Mouse (Mus musculus): ENCODE results near the gene Olfr1252. TPM values are rescaled to one million over a fixed set of nuclear protein-coding genes. Genes with fewer than 3 reads are reported as not detected.

Gene Olfr1252
- total and polyA plus RNA-seq, 3 experiments = not detected

Other genes with a start within 250 kb of the Olfr1252 start
- gene Olfr1241, start 237.9 kb downstream of the Olfr1252 start, total RNA-seq (2012; rRNA removed) = not detected in 2 replicates
- gene Olfr1241, start 237.9 kb downstream of the Olfr1252 start, polyA plus RNA-seq (2012; ENCODE audit: insufficient read depth in 1 of 2, insufficient read length in 2 of 2, low read depth in 1 of 2, low replicate concordance in 2 of 2, missing spikeins in 1 of 2) = not detected
- not detected in 2 replicates for gene Olfr1242, start 226.7 kb downstream of the Olfr1252 start, total RNA-seq (2012; rRNA removed)
- not detected for gene Olfr1242, start 226.7 kb downstream of the Olfr1252 start, polyA plus RNA-seq (2012; ENCODE audit: insufficient read depth in 1 of 2, insufficient read length in 2 of 2, low read depth in 1 of 2, low replicate concordance in 2 of 2, missing spikeins in 1 of 2)
- not detected in 2 replicates for gene Olfr1243, start 193.5 kb downstream of the Olfr1252 start, total RNA-seq (2012; rRNA removed)
- gene Olfr1243, start 193.5 kb downstream of the Olfr1252 start, polyA plus RNA-seq (2012; ENCODE audit: insufficient read depth in 1 of 2, insufficient read length in 2 of 2, low read depth in 1 of 2, low replicate concordance in 2 of 2, missing spikeins in 1 of 2) = not detected
- not detected in 2 replicates for gene Olfr1245, start 146.6 kb downstream of the Olfr1252 start, total RNA-seq (2012; rRNA removed)
- gene Olfr1245, start 146.6 kb downstream of the Olfr1252 start, polyA plus RNA-seq (2012; ENCODE audit: insufficient read depth in 1 of 2, insufficient read length in 2 of 2, low read depth in 1 of 2, low replicate concordance in 2 of 2, missing spikeins in 1 of 2) = not detected
- gene Olfr1246, start 131.9 kb downstream of the Olfr1252 start, total RNA-seq (2012; rRNA removed) = not detected in 2 replicates
- not detected for gene Olfr1246, start 131.9 kb downstream of the Olfr1252 start, polyA plus RNA-seq (2012; ENCODE audit: insufficient read depth in 1 of 2, insufficient read length in 2 of 2, low read depth in 1 of 2, low replicate concordance in 2 of 2, missing spikeins in 1 of 2)
- not detected in 2 replicates for gene Olfr1247, start 110.9 kb downstream of the Olfr1252 start, total RNA-seq (2012; rRNA removed)
- gene Olfr1247, start 110.9 kb downstream of the Olfr1252 start, polyA plus RNA-seq (2012; ENCODE audit: insufficient read depth in 1 of 2, insufficient read length in 2 of 2, low read depth in 1 of 2, low replicate concordance in 2 of 2, missing spikeins in 1 of 2) = not detected
- gene Olfr1248, start 106.8 kb downstream of the Olfr1252 start, total RNA-seq (2012; rRNA removed) = not detected in 2 replicates
- not detected for gene Olfr1248, start 106.8 kb downstream of the Olfr1252 start, polyA plus RNA-seq (2012; ENCODE audit: insufficient read depth in 1 of 2, insufficient read length in 2 of 2, low read depth in 1 of 2, low replicate concordance in 2 of 2, missing spikeins in 1 of 2)
- gene Olfr1249, start 90.0 kb downstream of the Olfr1252 start, total RNA-seq (2012; rRNA removed) = not detected in 2 replicates
- gene Olfr1249, start 90.0 kb downstream of the Olfr1252 start, polyA plus RNA-seq (2012; ENCODE audit: insufficient read depth in 1 of 2, insufficient read length in 2 of 2, low read depth in 1 of 2, low replicate concordance in 2 of 2, missing spikeins in 1 of 2) = not detected
- not detected in 2 replicates for gene Olfr1250, start 63.5 kb downstream of the Olfr1252 start, total RNA-seq (2012; rRNA removed)
- not detected for gene Olfr1250, start 63.5 kb downstream of the Olfr1252 start, polyA plus RNA-seq (2012; ENCODE audit: insufficient read depth in 1 of 2, insufficient read length in 2 of 2, low read depth in 1 of 2, low replicate concordance in 2 of 2, missing spikeins in 1 of 2)
- not detected in 2 replicates for gene Olfr1251, start 53.1 kb downstream of the Olfr1252 start, total RNA-seq (2012; rRNA removed)
- gene Olfr1251, start 53.1 kb downstream of the Olfr1252 start, polyA plus RNA-seq (2012; ENCODE audit: insufficient read depth in 1 of 2, insufficient read length in 2 of 2, low read depth in 1 of 2, low replicate concordance in 2 of 2, missing spikeins in 1 of 2) = not detected
- gene Olfr1253, start 32.1 kb upstream of the Olfr1252 start, total RNA-seq (2012; rRNA removed) = not detected in 2 replicates
- gene Olfr1253, start 32.1 kb upstream of the Olfr1252 start, polyA plus RNA-seq (2012; ENCODE audit: insufficient read depth in 1 of 2, insufficient read length in 2 of 2, low read depth in 1 of 2, low replicate concordance in 2 of 2, missing spikeins in 1 of 2) = not detected
- not detected in 2 replicates for gene Olfr1254, start 68.6 kb upstream of the Olfr1252 start, total RNA-seq (2012; rRNA removed)
- gene Olfr1254, start 68.6 kb upstream of the Olfr1252 start, polyA plus RNA-seq (2012; ENCODE audit: insufficient read depth in 1 of 2, insufficient read length in 2 of 2, low read depth in 1 of 2, low replicate concordance in 2 of 2, missing spikeins in 1 of 2) = not detected
- gene Olfr1255, start 87.0 kb upstream of the Olfr1252 start, total RNA-seq (2012; rRNA removed) = not detected in 2 replicates
- not detected for gene Olfr1255, start 87.0 kb upstream of the Olfr1252 start, polyA plus RNA-seq (2012; ENCODE audit: insufficient read depth in 1 of 2, insufficient read length in 2 of 2, low read depth in 1 of 2, low replicate concordance in 2 of 2, missing spikeins in 1 of 2)
- not detected in 2 replicates for gene Olfr1256, start 116.5 kb upstream of the Olfr1252 start, total RNA-seq (2012; rRNA removed)
- gene Olfr1256, start 116.5 kb upstream of the Olfr1252 start, polyA plus RNA-seq (2012; ENCODE audit: insufficient read depth in 1 of 2, insufficient read length in 2 of 2, low read depth in 1 of 2, low replicate concordance in 2 of 2, missing spikeins in 1 of 2) = not detected
- gene Olfr48, start 123.2 kb upstream of the Olfr1252 start, total RNA-seq (2012; rRNA removed) = not detected in 2 replicates
- gene Olfr48, start 123.2 kb upstream of the Olfr1252 start, polyA plus RNA-seq (2012; ENCODE audit: insufficient read depth in 1 of 2, insufficient read length in 2 of 2, low read depth in 1 of 2, low replicate concordance in 2 of 2, missing spikeins in 1 of 2) = not detected
- gene Olfr1257, start 153.4 kb upstream of the Olfr1252 start, total RNA-seq (2012; rRNA removed) = not detected in 2 replicates
- gene Olfr1257, start 153.4 kb upstream of the Olfr1252 start, polyA plus RNA-seq (2012; ENCODE audit: insufficient read depth in 1 of 2, insufficient read length in 2 of 2, low read depth in 1 of 2, low replicate concordance in 2 of 2, missing spikeins in 1 of 2) = not detected
- not detected in 2 replicates for gene Olfr1258, start 202.3 kb upstream of the Olfr1252 start, total RNA-seq (2012; rRNA removed)
- gene Olfr1258, start 202.3 kb upstream of the Olfr1252 start, polyA plus RNA-seq (2012; ENCODE audit: insufficient read depth in 1 of 2, insufficient read length in 2 of 2, low read depth in 1 of 2, low replicate concordance in 2 of 2, missing spikeins in 1 of 2) = not detected
- not detected in 2 replicates for gene Olfr1259, start 223.7 kb upstream of the Olfr1252 start, total RNA-seq (2012; rRNA removed)
- gene Olfr1259, start 223.7 kb upstream of the Olfr1252 start, polyA plus RNA-seq (2012; ENCODE audit: insufficient read depth in 1 of 2, insufficient read length in 2 of 2, low read depth in 1 of 2, low replicate concordance in 2 of 2, missing spikeins in 1 of 2) = not detected
- gene Olfr1260, start 249.3 kb upstream of the Olfr1252 start, total RNA-seq (2012; rRNA removed) = not detected in 2 replicates
- not detected for gene Olfr1260, start 249.3 kb upstream of the Olfr1252 start, polyA plus RNA-seq (2012; ENCODE audit: insufficient read depth in 1 of 2, insufficient read length in 2 of 2, low read depth in 1 of 2, low replicate concordance in 2 of 2, missing spikeins in 1 of 2)

Data from MEL (cell line).